Mouse (Mus musculus) small intestine, adult 2 months (tissue): ENCODE results near the gene Qrich1.

Source experiments
- CTCF ChIP-seq: fragments of 200-500 bp; IDR thresholded peaks from 2 replicates; pipeline ENCODE4 v1.5.1; 2012; ENCODE audit warnings: low read depth, mild to moderate bottlenecking, control low read depth, inconsistent platforms, low read length, moderate library complexity, mixed read lengths; ENCODE audit not compliant: insufficient replicate concordance, insufficient read length; ENCODE audit errors: extremely low read depth
- POLR2A ChIP-seq: fragments of 200-500 bp; IDR thresholded peaks from 2 replicates; pipeline ENCODE4 v1.6.1; 2012; ENCODE audit warnings: low read depth, mild to moderate bottlenecking, control low read depth, inconsistent platforms, low read length, moderate library complexity

DNA sequence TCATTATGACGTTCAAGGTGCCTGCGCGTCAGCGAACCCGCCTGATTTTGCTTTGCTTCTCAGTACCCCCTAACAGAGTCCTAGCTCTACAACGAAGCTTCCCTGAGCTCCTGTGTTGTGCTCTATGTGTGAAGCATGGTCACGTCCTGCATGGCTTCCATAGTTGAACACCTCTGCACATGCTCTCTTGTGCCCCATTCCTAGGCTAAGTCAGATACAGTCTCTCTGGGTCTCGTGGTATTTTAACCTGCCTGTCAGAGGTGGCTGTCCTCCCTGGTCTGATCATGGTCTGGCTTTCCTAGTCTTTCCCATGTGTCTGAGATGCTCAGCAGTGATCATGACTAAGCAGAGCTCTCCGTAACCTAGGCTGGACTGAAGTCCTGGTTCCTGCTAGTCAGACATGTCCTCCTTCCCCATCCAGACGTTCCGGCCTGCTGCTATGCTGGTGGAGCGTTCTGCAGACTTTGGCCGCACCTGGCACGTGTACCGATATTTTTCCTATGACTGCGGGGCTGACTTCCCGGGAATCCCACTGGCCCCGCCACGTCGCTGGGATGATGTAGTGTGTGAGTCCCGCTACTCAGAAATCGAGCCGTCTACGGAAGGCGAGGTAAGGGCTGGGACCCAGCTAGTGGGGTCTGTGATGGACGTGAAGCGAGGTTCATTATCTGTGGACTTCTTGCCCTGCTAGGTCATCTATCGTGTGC lies 35.6 kb upstream of the Qrich1 start:
- no peak for TF ChIP-seq POLR2A
- TF ChIP-seq CTCF: no peak
